Mouse (Mus musculus) MN1 (cell line): ENCODE data around the gene Tmem209.

Experiments used
- DNase-seq: peaks from one replicate; pipeline ENCODE4 v3.0.0-alpha.2; 2016; ENCODE audit warnings: low spot score

Gene Tmem209

GRCm38 (mm10) chr6:30538240-30538639 lies 28.7 kb upstream of the Tmem209 start:
- no peak for DNase-seq

- DNase-seq, result no peak
Observed at GRCm38 (mm10) chr6:30535340-30535739, 25.8 kb upstream of the Tmem209 start.

GRCm38 (mm10) chr6:30528800-30529199 lies 19.2 kb upstream of the Tmem209 start:
- DNase-seq, result no peak

- DNase-seq, result peak; percentile 91
Observed at GRCm38 (mm10) chr6:30526586-30527515, 17.3 kb upstream of the Tmem209 start.

- DNase-seq, result peak; percentile 88
Observed at GRCm38 (mm10) chr6:30525456-30526332, 16.1 kb upstream of the Tmem209 start.

- no peak for DNase-seq
Observed at GRCm38 (mm10) chr6:30520400-30520799, 10.8 kb upstream of the Tmem209 start.

- DNase-seq, result no peak
Observed at GRCm38 (mm10) chr6:30514242-30514641, 4.7 kb upstream of the Tmem209 start.

- DNase-seq, result peak; percentile 17
Observed at GRCm38 (mm10) chr6:30510291-30510690, 708 bp upstream of the Tmem209 start.

- no peak for DNase-seq
Observed at GRCm38 (mm10) chr6:30508824-30509223, 759 bp downstream of the Tmem209 start.

GRCm38 (mm10) chr6:30499049-30499448 lies 10.5 kb downstream of the Tmem209 start:
- no peak for DNase-seq

GRCm38 (mm10) chr6:30486504-30486903 lies 23.1 kb downstream of the Tmem209 start:
- no peak for DNase-seq

- no peak for DNase-seq
Observed at GRCm38 (mm10) chr6:30482908-30483307, 26.7 kb downstream of the Tmem209 start.

- no peak for DNase-seq
Observed at GRCm38 (mm10) chr6:30479418-30479817, 30.2 kb downstream of the Tmem209 start.

- no peak for DNase-seq
Observed at GRCm38 (mm10) chr6:30477784-30478183, 31.8 kb downstream of the Tmem209 start.

- no peak for DNase-seq
Observed at GRCm38 (mm10) chr6:30477210-30477714, 32.3 kb downstream of the Tmem209 start.

- DNase-seq, result no peak
Observed at GRCm38 (mm10) chr6:30476025-30476765, 33.4 kb downstream of the Tmem209 start.

GRCm38 (mm10) chr6:30471706-30472105 lies 37.9 kb downstream of the Tmem209 start:
- no peak for DNase-seq

- DNase-seq, result peak; percentile 95
Observed at GRCm38 (mm10) chr6:30469370-30469769, 40.2 kb downstream of the Tmem209 start.

GRCm38 (mm10) chr6:30468684-30469083 lies 40.9 kb downstream of the Tmem209 start:
- peak; percentile 87 for DNase-seq

GRCm38 (mm10) chr6:30468058-30468457 lies 41.5 kb downstream of the Tmem209 start:
- no peak for DNase-seq

- DNase-seq, result no peak
Observed at GRCm38 (mm10) chr6:30465586-30465985, 44.0 kb downstream of the Tmem209 start.

- DNase-seq, result peak; percentile 74
Observed at GRCm38 (mm10) chr6:30462822-30463221, 46.8 kb downstream of the Tmem209 start.
